Mouse (Mus musculus) layer of hippocampus, postnatal 36 days (tissue): ENCODE results near the gene Rps6ka5. TPM values are rescaled to one million over a fixed set of nuclear protein-coding genes. Genes with fewer than 3 reads are reported as not detected.

Experiments
- DNase-seq, 2 experiments: peaks; one replicate each; pipeline ENCODE4 v3.0.0; 2022
- total RNA-seq, 2 experiments: library from RNA; stranded (reverse); gene quantifications; 2 replicates each; pipeline ENCODE4 v1.2.3; 2021

Rps6ka5 gene
- 10 to 100 TPM; 21.9 to 22.7 TPM for total RNA-seq

DNA sequence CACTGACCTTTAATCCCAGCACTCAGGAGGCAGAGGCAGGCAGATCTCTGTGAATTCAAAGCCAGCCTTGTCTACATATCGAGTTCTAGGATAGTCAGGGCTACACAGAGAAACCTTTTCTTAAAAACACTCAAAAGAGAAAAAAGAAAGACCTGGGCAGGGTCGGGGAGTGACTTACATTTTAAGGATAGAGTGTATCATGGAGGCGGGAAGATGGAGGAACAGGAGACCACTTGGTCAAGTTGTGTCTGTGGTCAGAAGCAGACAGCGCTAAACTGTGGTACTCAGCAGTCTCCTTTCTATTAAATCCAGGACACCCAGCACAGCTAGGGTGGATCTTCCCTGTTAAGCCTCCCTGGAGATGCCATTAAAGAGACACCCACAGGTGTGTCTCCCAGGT lies at the start of gene Rps6ka5:
TSS of gene Rps6ka5 (minus strand) at position 333 of the 400 bp plus-strand sequence.
- DNase-seq: no peak

DNA sequence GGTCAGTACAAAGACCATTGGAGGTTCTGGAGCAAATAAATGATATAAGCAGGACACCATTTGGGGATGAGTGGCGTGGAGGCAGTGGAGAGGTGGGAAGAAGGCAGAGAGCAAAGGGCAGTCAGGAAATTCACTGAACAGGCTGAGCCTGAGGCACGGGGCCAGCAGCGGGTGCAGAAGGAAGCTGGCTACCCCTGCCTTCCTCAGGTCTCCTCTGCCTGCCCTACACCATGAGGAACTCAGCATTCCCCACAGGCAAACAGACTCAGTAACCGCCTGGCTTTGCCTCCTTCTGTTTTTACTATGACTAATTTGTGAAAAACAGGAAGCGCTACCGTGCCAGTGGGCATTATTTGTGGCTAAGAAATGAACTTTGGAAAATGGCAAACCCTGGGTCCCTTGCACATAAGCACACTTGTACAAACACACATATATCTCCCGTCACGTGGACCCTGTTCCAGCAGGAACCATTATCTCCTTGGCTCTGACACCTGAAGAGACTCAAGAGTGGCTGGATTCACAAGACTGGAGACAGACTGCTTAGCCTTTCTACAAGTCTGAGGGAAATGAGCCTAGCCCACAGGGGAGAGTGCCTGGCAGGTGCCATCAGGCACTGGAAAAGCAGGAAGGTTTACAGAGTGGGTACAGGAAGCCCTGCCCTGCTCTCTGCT lies 49.3 kb upstream of the Rps6ka5 start:
- DNase-seq: no peak

DNA sequence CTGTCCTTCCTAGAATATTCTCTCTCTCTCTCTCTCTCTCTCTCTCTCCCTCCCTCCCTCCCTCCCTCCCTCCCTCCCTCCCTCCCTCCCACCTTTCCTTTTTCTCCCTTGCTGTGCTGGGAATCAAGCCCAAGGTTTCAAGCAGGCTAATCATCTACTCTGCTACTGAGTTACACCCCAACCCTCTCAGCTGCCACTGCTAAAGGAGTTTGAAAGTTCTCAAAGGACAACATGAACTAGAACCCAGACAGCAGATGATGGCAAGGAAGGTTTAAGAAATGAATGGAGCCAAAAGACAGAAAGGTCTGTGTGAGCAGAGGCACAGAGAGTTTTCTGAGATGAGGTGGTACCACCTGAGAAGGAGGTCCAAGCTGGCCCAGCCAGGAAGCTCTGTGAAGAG lies 48.5 kb upstream of the Rps6ka5 start:
- no peak for DNase-seq

DNA sequence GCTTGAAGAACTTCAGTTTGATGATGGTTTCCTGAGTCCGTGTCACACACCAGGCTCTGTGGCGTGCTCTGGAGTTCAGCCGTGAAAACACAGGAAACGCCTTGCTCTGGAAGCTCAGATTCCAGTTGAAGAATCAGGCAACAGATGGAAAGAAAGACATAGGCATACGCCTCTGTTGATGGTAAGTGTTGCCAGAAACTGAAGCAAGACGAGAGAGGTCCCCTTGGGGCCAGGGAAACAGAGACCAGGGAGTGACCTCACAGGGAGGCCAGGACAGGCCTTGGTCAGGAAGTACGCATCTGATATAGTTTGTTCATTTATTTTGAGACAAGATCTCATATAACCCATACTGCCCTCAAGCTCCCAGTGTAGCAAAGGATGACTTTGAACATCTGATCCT lies 48.0 kb upstream of the Rps6ka5 start:
- DNase-seq: no peak

DNA sequence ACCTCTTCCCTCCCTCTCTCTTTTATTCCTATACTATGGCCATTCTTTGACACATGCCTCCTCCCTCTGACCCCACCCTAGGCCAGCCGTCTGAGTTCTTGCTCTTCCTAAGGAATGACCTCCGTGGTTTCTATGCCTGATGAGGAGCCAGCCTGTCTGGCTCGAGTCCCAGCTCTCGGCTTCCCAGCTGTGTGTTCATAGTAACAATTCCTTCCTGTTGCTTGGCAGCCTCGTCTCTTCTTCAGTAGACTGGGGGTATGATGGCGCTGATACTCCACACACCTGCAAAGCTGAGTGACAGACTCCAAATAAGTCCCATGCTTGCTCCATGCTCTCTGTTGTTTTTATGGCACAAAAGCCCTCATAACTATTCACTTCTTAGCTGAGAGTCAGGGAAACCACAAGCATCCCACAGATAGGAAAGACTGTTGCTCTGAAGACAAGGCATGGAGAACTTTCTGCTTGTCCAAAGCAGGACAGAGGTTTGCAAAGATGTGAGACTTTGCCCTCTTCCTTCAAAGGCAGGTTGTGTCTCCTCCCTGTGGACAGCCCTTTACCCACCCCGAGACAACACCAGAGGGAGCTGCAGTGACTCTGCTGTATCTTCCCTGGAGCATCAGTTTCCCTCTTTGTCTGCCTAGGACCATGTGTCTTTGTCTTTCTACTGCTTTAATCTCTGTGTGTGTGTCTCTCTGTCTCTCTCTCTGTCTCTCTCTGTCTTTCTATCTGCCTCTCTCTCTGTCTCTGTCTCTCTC lies 45.6 kb upstream of the Rps6ka5 start:
- DNase-seq: peak in 1 of 2 experiments; percentile 32

DNA sequence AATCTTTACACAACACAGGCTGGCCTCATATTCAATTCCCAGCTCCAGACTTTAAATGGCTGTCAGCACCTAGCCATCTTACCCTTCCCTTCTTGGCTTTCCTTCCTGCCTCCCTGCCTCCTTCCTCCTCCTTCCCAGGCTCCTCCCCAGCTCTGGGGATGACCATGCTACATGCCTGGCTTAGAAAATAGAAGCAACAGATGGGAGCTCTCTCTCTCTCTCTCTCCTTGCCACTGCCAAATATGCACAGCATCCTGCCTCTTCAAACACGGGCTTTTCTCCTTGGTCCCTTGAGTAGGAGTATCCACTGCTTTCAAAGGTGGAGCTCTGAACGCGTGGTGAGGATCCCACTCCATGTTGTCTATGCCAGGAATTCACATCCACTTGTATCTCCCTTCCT lies 44.0 kb upstream of the Rps6ka5 start:
- no peak for DNase-seq

DNA sequence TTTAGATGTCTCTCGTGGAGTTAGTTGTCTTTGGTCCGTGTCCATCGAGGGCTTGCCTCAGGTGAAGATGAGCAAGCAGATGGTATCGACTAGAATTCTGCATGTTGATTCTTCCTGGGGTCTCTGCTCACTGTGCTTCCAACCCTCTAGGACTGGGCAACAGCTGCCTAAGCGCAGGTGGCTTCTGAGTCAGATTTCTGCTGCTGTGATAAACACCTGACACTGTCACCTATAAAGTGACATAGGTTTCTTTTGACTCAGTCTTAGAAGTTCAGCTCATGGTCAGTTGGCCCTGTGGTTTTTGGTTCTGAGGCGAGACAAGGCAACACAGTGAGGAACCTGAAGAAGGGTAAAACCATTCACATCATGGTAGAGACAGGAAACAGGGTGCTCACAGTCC lies 43.1 kb upstream of the Rps6ka5 start:
- no peak for DNase-seq

DNA sequence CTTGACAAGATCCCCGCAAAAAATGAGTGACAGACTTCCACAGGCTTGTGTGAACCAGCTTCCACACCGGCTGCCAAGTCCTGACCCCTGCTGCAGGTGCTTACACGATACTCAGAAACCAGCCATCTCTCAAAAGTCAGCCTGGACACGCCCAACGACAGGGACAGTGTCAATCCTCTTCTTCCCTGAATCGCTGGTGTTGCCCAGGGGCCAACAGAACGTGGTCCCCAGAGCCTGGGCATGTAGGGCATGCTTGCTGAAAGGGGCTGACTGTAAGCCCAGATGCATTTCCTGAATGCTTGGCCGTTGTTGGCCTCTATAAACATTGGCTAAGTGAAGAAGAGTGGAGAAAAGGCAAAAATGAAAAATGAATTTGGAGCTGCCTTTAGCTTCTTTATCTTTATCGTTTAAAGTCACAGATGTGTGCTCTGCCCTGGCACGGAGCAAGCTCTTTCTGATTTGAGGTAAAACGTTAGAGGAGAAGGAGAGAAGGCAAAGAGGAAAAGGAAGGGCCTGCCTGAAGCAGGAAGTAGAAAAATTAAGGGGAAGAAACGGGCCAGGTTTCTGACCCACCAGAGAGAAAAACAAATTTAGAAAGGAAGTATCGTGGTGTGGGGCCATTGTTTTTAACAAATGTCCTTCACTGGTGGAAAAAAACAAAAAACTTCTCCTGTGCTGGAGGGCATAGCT lies 37.7 kb upstream of the Rps6ka5 start:
- DNase-seq: no peak

DNA sequence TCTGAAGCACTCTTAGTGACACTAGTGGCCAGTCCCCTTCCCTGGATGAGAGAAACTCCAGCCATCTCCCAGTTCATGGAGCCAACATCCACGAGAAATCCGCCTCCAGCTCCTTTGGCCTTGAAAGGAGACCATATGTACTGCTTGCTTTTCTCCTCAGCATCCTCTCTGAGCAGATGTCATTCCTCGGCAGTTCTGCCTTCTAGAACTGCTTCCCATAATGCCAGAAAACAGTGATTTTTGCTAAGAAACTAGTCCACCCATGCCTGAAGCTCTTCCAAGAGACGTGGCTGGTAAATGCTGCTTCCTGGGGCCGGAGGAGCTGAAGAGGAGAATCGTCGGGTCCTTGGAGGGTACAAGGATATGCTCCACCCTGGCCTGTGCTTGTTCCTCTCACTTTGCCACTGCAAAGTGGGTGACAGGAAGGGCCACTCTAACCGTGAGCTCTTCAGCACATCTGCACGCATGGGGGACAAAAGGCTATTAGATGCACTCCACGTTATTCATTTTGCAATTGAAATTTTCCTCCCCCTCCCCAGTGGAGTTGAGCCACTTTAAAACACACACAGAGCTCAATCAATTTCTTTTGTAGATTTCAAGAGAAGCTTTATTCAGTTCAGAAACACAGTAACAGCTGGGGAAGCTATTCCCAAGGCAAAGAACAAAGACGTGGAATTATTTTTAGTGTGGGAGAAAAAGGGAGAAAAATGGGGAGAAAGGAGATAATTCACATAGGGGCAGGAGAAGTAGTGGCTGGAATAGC lies 36.1 kb upstream of the Rps6ka5 start:
- peak; percentile 31 to 37 for DNase-seq

DNA sequence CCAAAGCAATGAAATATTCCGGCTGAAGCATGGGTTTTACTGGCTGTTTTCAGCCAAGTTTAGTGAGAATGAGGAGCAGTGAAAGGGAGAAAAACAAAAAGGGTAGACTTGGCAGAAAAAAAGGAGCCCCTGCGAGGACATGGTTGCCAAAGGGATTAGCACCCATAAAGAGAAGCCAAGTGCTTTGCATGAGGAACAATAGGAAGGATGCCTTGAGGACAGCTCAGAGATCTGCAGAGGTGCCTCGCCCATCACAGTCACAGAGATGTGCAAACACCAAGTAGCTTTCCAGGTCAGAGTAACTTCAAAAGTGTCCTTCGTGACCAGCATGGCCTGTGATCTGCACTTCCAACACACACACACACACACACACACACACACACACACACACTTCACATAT lies 30.6 kb upstream of the Rps6ka5 start:
- no peak for DNase-seq

DNA sequence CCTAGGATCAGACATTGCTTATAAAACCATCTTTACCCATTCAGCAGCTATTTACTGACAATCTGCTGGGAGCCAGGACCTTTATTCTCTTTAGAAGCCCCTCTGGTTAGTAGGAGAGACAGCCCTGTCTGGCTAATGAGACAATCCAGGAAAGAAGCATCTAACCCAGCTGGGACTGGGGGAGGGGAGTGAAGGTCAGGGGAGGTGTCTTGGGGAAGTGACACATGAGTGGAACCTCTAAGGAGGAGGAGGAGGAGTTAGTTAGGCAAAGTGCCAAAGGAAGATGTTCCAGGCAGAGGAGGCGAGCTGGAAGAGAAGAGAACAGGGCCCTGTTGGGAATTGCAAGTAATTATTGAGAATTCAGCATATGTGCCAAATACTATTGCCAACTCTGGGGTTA lies 26.9 kb upstream of the Rps6ka5 start:
- no peak for DNase-seq

DNA sequence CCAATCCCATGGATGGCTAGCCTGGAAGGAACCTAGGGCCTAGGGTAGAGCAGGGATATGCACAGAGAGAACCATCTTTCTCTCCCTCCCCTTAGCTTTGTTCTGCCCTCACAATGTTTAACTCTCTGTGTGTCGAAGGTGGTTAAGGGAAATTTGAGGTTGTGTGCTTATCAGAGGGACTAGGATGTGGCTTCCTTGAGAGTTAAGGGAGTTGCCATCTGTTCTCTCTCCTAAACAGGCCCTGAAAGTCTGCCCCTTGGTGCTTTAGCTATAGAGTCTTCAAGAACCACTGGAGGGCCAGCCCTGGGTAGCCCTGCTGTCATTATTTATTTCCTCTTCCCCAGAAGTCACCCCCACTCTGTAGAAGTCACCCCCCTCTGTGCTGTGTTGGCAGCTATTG lies 26.2 kb upstream of the Rps6ka5 start:
- no peak for DNase-seq

DNA sequence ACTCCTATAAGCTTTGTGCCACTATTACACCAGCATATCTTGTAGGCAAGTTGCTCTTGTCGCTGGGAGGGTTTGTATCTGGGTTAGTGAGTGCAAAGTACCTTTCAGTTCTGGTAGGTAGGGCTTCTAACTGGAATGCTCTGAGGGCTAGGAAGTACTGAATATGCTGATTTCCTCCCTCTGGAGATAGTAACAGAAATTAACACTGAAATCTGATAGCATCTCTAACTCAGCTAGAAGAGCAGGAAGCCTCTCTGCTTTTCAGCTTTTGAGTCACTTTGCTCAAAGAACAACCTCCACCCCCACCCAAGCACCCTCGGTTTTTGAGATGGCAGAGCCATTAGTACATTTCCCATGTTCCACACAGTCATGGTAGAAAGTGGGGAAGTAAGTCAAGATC lies 15.7 kb upstream of the Rps6ka5 start:
- DNase-seq: no peak

DNA sequence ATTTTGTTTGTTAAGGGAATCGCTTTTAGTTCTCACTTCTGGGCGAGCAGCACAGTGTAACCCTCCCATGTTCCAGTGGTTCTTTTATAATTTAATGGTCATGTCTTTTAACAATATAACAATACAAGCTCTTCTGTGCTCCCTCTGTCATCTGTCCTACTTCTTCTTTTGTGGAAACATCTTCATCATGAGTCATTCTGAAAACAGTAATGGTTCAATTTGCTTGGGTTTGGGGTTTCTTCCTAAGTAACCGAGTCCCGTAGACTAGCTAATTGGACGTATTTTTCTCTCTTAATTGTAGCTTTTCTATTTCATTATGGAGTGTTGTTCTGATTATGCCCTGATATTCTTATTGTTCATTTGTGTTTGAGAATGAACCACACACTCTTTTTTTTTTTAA lies 13.5 kb upstream of the Rps6ka5 start:
- DNase-seq: no peak

DNA sequence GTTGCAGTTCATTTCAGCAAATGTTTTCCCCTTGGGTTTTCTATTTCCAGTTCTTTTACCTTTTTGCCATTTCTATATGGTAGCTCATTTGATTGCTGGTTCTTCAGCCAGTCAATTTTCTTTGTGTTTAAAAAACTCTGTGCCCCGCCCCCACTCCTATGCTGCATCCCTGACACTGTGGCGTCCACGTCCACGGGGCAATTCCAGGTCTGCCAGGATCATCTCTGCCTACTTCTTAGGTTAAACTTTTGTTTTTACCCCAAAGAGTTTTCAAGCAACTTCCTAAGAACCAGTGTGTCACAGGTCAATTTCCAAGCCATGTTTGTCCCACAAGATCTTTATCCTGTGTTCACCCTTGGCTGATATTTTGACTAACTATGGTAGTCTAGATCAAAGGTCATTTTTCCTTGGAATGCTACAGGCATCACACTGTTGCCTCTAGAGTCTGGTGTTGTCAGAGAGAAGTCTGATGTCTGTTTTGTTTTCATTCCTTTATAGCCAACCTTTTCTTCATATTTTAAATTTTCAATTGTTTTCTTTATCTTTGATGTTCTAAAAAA lies 12.3 kb upstream of the Rps6ka5 start:
- no peak for DNase-seq

DNA sequence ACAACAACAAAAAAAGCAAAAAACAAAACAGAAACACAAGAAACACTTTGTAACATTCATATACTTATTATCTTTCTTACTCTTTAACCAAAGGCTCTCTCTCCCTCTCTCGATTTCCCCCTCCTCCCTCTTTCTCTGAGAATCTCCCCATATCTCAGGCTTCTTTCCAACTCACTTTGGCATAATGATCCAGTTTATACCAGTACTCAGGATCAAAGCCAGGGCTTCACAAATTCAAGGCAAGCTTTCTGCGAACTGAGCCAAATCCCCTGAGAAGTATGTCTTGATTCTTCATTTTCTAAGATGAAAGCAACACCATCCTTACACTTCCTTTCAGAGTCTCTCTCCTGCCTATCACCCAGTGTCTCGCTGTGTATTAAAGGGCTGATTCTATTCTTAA lies 11.7 kb upstream of the Rps6ka5 start:
- no peak for DNase-seq

DNA sequence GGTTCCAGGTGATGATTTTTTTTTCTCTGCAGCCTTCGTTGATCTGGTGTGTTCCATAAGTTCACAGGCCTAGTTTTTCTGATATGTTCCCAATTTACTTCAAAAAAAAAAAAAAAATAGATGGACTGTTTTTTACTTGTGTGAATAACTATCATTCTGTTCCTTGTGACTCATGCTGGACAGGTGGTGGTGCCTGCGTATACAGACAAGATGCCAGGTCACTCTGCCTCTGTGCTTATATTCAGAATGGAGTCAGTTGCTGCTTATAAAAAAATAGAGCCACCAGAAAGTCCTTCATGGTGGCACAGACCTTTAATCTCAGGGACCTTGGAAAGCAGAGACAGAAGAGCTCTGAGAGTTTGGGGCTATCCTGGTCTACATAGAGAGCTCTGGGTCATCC lies 8.8 kb upstream of the Rps6ka5 start:
- no peak for DNase-seq

DNA sequence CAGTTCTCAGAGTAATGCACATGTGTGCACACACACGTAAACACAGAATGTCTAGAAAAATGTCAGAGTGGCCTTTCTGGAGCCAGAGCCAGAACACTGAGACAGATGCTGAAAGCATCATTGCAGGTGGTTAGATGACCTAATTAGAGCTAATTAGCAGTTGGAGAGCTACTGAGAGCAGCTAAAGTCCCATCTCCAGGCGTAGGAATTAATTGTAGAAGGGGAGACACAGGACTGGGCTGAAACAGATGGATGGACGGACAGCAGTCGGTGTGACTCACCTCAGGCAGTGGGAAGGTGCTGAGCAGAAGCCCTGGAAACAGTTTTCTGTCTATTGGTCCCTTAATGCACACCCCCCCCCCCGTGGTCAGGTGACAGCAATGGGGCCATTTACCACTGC lies 8.4 kb upstream of the Rps6ka5 start:
- no peak for DNase-seq

DNA sequence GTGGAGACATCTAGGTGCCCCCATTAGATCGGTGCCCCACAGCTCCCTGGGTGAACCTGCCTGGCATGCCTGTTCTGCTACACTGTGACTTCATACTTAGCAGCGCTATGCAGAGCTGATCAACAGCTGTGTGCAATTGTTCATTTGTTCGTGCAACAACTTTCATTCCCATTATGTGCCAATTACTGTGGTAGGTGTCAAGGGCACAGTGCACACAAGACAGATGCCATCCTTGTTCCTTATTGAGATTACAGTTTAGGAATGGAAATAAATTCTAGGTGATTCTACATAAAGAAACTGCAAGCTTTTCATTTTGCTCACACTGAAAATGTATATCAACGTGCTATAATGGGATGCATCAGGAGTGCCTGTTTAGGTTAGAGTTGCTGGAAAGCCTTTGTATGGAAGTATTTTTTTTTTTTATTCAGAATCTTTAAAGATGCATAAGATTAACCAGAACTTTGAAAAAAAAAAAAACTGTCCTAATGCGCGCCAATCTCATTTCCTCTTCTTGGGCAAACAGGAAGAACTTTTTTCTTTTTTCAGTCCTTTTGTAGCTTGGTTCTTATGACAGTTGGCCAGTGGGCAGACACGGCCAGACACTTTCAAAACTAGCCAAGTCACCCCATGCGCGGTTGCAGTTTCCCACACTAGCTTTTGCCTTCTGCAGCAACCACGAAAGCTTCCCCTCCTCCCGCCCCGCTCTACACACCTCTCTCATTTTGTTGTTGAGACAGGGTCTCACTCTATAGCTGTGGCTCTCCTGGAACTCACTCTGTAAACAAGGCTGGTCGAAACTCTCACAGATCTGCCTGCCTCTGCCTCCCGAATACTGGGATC lies 2.1 kb upstream of the Rps6ka5 start:
- no peak for DNase-seq

DNA sequence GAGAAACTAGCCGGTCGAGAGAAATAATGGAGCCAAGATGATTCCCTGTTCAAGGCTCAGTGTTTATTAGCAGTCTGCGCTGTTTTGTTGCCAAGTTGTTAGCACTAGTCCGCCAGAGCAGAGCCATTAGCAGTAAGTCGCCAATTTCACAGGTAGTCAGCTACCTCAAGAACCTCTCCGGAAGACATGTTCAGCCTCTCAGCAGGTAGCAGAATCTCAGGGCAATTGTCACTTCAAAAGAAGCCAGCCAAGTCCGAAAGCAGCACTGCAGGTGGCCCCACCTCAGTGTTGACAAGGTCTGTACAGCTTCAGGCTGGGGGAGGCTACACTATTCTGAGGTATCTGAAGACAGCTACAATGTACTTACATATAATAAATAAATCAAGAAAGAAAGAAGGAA lies 1.1 kb upstream of the Rps6ka5 start:
- no peak for DNase-seq

DNA sequence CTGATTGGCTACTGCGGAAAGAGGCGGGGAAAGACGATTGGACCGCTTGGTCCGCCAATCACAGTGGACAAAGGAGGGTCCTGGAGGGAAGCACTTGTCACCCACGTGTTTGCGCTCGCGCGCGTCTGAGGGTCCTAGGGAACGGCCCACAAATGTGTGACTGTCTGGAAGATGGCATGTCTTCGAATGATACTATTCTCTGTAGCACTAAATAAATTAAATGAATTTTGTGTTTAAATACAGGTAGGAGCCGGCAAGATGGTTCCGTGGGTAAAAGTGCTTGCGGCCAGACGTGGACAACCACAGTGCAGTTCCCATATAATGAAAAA lies 1.4 kb downstream of the Rps6ka5 start:
- DNase-seq: no peak
